Mouse (Mus musculus) lung, postnatal 0 days (tissue): ENCODE data around the gene Hist1h4h. TPM values are rescaled to one million over a fixed set of nuclear protein-coding genes. Genes with fewer than 3 reads are reported as not detected.
A peak's percentile ranks its signal among the peaks of the same experiment; 100 is the strongest.
"Not testable (repeated sequence)": the region's sequence is repeated elsewhere in the genome, so short reads cannot be mapped to it uniquely, and the experiment has no call there.

ENCODE experiments used
- ATAC-seq: fragments of 200-750 bp; cut with Nextera tagmentation; 2 replicates; pipeline ENCODE4 v1.8.0; 2017; ENCODE audit warnings: moderate library complexity
- DNase-seq: peaks from one replicate; pipeline ENCODE4 v3.0.0-alpha.2; 2016; ENCODE audit warnings: low spot score
- H3K27ac ChIP-seq: fragments of 300-500 bp; sonication (generic); 2 replicates; pipeline ENCODE4 v1.5.1; 2014; ENCODE audit warnings: antibody characterized with exemption, mild to moderate bottlenecking, low read length, mixed read lengths
- H3K27me3 ChIP-seq: fragments of 300-500 bp; sonication (generic); replicated peaks from 2 replicates; pipeline ENCODE4 v1.6.1; 2014; ENCODE audit warnings: low read length, mixed read lengths; ENCODE audit not compliant: insufficient read depth
- H3K36me3 ChIP-seq: fragments of 300-500 bp; sonication (generic); 2 replicates; pipeline ENCODE4 v1.6.1; 2014; ENCODE audit warnings: low read length, mixed read lengths; ENCODE audit not compliant: insufficient read depth
- H3K4me1 ChIP-seq: fragments of 300-500 bp; sonication (generic); 2 replicates; pipeline ENCODE4 v1.6.1; 2014; ENCODE audit warnings: antibody characterized with exemption, low read depth, low read length, mixed read lengths; ENCODE audit not compliant: insufficient read depth
- H3K4me2 ChIP-seq: fragments of 300-500 bp; sonication (generic); replicated peaks from 2 replicates; pipeline ENCODE4 v1.6.1; 2014; ENCODE audit warnings: low read depth, mild to moderate bottlenecking, low read length, moderate library complexity, mixed read lengths
- H3K4me3 ChIP-seq: fragments of 300-500 bp; sonication (generic); 2 replicates; pipeline ENCODE4 v1.5.1; 2014; ENCODE audit warnings: low read depth, low read length
- H3K9ac ChIP-seq: fragments of 300-500 bp; sonication (generic); replicated peaks from 2 replicates; pipeline ENCODE4 v1.6.1; 2014; ENCODE audit warnings: low read depth, mild to moderate bottlenecking
- H3K9me3 ChIP-seq: fragments of 300-500 bp; sonication (generic); 2 replicates; pipeline ENCODE4 v1.6.1; 2016; ENCODE audit warnings: low read length, mixed read lengths
- CTCF ChIP-seq: IDR thresholded peaks from 2 replicates; pipeline ENCODE4 v1.5.1; 2016; ENCODE audit warnings: antibody characterized with exemption, mild to moderate bottlenecking
- EP300 ChIP-seq: IDR thresholded peaks from 2 replicates; pipeline ENCODE4 v1.6.1; 2016; ENCODE audit warnings: antibody characterized with exemption, mild to moderate bottlenecking, control low read depth
- WGBS: fragments of 180-500 bp; shearing (Covaris S2); extraction: QIAGEN DNeasy Blood & Tissue Kit; methylation state at CpG from one replicate; pipeline ENCODE4 v1.1.7; 2014; 5-methylcytosine and 5-hydroxymethylcytosine counted together
- polyA plus RNA-seq: library from polyadenylated mRNA; unstranded; fragments of >200 nt; fragmentation: Nextera tagmentation; extraction: Ambion mirVana; gene quantifications from 2 replicates; pipeline ENCODE4 v1.2.1, GENCODE M21; 2015

Gene Hist1h4h
- polyA plus RNA-seq, 1 experiment from 2014 or later: 7.0 TPM

DNA sequence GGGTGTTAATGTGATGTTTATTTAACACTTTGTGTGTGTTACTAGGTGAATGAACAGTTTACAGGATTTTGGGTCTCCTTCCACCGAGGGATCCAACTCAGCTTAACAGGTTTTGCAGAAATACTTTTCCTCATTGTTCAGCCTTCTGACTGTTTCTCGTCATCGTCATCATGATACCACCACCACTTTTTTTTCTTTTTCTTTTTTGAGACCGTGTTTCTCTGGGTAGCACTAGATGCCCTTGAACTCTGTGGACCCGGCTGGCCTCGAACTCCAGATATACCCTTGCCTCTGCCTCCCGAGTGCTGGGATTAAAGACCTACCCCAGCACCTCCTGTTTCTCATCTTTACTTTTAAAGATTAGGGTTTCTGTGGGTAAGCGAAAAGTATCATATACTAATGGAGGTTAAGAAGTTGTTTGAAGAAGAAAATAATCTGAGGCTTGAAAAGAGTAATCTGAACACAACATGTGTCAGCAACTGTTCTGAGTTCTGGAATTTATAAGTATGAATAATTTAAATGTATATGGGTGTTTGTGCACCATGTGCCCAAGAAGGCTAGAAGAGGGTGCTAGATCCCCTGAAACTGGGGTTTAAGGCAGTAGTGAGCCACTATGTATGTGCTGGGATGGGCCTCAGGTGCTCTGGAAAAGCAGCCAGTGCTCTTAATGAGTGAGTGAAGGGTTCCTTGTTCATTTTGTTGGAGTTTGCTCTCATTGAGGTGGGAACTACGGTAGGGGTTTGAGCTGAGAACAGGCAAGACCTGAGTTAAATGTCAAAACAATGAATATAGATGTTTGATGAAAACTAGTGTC is 1.6 kb downstream of the Hist1h4h start:
- no peak for TF ChIP-seq EP300
- no peak for TF ChIP-seq CTCF
- H3K4me1 ChIP-seq: peaks cover 21% of the 10 kb centered on the region; the same call in 1 of the 2 replicates
- DNase-seq (no peak), ATAC-seq (no peak)
- H3K9ac ChIP-seq: no peak overlapping the region
- H3K4me3 ChIP-seq: peak overlapping the region; percentile 55; the same call in 1 of the 2 replicates
- 11% methylated on average over 9 of the region's 9 CpGs for WGBS
- H3K9me3 ChIP-seq: no peaks in the 10 kb centered on the region
- H3K27me3 ChIP-seq: no peaks in the 10 kb centered on the region
- no peaks in the 10 kb centered on the region for H3K36me3 ChIP-seq
- peak overlapping the region; percentile 97 for H3K27ac ChIP-seq
- peak overlapping the region; percentile 64 for H3K4me2 ChIP-seq

DNA sequence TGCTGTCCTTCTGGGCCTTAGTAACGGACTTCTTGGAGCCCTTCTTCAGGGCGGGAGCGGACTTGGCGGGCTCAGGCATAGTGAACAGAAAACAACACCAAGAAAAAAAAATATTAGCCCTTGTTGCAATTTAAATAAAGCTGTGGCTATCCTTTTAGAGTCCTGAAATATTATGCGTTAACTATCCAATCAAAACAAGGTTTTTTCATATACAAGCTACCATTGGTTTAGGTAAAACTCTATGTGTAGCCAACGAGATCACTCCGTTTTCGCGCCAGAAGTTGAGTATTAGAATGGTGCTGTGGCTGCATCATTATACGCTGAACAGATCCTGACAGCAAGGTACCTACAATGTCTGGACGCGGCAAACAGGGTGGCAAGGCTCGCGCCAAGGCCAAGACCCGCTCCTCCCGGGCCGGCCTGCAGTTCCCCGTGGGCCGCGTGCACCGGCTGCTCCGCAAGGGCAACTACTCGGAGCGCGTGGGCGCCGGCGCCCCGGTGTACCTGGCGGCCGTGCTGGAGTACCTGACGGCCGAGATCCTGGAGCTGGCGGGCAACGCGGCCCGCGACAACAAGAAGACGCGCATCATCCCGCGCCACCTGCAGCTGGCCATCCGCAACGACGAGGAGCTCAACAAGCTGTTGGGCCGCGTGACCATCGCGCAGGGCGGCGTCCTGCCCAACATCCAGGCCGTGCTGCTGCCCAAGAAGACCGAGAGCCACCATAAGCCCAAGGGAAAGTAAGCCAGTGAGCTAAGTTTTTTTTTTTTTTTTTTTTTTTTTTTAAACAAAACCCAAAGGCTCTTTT is 2.9 kb downstream of the Hist1h4h start, which contains the start of gene Hist1h2af:
Hist1h2af (plus strand) TSS at position 347 of the 808 bp plus-strand sequence.
- 3% methylated on average over 24 of the region's 53 CpGs for WGBS
- ATAC-seq (peak; percentile 13; the same call in 1 of the 2 replicates), DNase-seq (peak; percentile 94)
- not testable (repeated sequence) for H3K36me3 ChIP-seq, H3K9me3 ChIP-seq, H3K27me3 ChIP-seq, H3K9ac ChIP-seq
- Histone ChIP-seq H3K4me2 (peak within 1 kb of the TSS; percentile 76), H3K4me1 (peaks cover 21% of the 10 kb centered on the region; the same call in 1 of the 2 replicates), H3K4me3 (peak within 1 kb of the TSS; percentile 41), H3K27ac (peak within 1 kb of the TSS; percentile 71; the same call in 1 of the 2 replicates)

DNA sequence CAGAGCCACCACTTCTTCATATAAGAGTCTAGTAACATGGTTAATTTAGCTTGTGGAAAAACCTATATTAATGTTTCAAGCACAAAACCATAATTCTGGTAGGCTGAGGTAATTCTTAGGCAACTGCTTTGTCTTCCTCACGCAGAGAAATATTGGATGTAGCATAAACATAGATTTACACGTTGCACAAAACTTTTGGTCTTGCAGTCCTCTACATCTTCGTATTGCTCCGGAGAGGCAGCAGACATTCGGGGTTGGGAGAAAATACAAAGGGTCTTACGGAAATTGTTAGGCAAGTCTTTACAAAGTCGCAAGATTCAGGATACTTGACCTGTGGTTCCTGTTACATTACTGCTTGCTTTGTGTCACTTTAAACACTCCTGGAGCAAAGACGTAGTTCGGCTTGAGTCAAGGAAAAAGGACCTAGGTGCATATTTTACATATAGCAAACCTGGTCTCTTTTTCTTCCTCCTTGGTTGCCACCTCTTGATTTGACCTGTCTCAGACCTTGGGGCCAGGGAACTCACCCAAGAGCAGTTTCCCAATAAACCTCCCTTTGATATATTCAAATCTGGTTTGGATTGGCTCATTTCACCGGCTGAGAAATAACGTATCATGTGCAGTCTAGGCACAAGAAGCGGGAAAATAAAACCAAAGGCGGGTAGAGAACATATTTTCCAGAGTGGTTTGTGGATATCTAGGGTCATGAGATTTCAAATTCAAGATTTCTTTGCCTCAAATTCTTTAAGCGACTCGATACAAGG is 3.7 kb downstream of the Hist1h4h start:
- H3K9me3 ChIP-seq: no peaks in the 10 kb centered on the region
- H3K4me1 ChIP-seq: peaks cover 21% of the 10 kb centered on the region; the same call in 1 of the 2 replicates
- no peaks in the 10 kb centered on the region for H3K27me3 ChIP-seq
- no peaks in the 10 kb centered on the region for H3K36me3 ChIP-seq
- H3K9ac ChIP-seq: no peak overlapping the region
- under 1% methylated on average over 15 of the region's 15 CpGs for WGBS
- peak overlapping the region; percentile 41 for H3K4me3 ChIP-seq
- ATAC-seq (no peak), DNase-seq (peak; percentile 63)
- TF ChIP-seq EP300 (no peak), CTCF (no peak)
- peak overlapping the region; percentile 3; the same call in 1 of the 2 replicates for H3K27ac ChIP-seq
- peak overlapping the region; percentile 76 for H3K4me2 ChIP-seq

DNA sequence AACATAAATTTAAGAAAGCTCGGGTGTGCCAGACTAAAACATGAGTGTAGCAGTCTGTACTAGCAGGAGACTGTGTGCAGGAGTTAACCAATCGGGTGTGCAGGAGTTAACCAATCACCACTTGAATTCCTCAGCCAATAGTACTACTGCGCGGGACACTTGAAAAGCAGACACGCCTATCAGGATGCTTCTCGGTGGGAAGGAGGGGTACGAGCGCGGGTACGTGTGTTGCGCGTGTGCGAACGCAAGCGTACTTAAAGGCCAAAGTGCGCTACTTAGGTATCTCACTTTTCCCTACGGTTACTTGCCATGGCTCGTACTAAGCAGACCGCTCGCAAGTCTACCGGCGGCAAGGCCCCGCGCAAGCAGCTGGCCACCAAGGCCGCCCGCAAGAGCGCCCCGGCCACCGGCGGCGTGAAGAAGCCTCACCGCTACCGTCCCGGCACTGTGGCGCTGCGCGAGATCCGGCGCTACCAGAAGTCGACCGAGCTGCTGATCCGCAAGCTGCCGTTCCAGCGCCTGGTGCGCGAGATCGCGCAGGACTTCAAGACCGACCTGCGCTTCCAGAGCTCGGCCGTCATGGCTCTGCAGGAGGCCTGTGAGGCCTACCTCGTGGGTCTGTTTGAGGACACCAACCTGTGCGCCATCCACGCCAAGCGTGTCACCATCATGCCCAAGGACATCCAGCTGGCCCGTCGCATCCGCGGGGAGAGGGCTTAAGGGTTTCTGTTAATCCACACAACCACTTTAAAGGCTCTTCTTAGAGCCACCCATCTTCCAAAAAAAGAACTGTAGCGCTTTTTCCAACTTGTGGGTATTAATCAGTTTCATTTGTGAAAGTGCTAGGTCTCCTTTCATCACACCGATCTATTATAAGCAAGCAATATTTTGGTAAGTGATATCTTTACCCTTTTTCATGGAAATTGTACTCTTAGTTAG is 4.6 kb downstream of the Hist1h4h start, which contains the start of gene Hist1h3g:
Hist1h3g (plus strand) TSS at position 286 of the 939 bp plus-strand sequence.
- Histone ChIP-seq H3K4me1 (peaks cover 21% of the 10 kb centered on the region; the same call in 1 of the 2 replicates), H3K4me3 (peak within 1 kb of the TSS; percentile 41), H3K27ac (peak within 1 kb of the TSS; percentile 3; the same call in 1 of the 2 replicates), H3K4me2 (peak within 1 kb of the TSS; percentile 76)
- H3K9ac ChIP-seq, H3K9me3 ChIP-seq, H3K27me3 ChIP-seq, H3K36me3 ChIP-seq: not testable (repeated sequence)
- DNase-seq (peak; percentile 97), ATAC-seq (peak; percentile 73)
- WGBS: under 1% methylated on average over 45 of the region's 62 CpGs
